Mouse (Mus musculus) mouse embryonic stem cell (cell line): ENCODE measurements around the gene Hrc.

Experiments
- in situ Hi-C, 2 experiments: fragments of 300-500 bp; cut with MboI; formaldehyde crosslinking; loops; 1 replicate in 1 of 2; 3 replicates in 1 of 2; pipeline ENCODE4 v1.14.3; 2019 to 2020; ENCODE audit warnings: low sequenced_read_pairs in 2 of 2, low pct_unique_long_range_greater_than_20kb in 1 of 2, mixed read lengths in 1 of 2; ENCODE audit not compliant: unreplicated experiment in 1 of 2

The Hrc gene

GRCm38 (mm10) chr7:45335056-45335455 is at the start of gene Hrc:
Gene Hrc (plus strand): TSS chr7:45335290.
- in situ Hi-C loops, result no loop called here

GRCm38 (mm10) chr7:45286486-45286885 is 48.6 kb upstream of the Hrc start:
- in situ Hi-C loops, result no loop called here

GRCm38 (mm10) chr7:45296626-45297025 is 38.5 kb upstream of the Hrc start:
- in situ Hi-C loops, result no loop called here

GRCm38 (mm10) chr7:45297563-45297962 is 37.5 kb upstream of the Hrc start:
- in situ Hi-C loops, result no loop called here

- in situ Hi-C loops, result no loop called here
These were observed 35.3 kb upstream of the Hrc start for GRCm38 (mm10) chr7:45299752-45300151.

GRCm38 (mm10) chr7:45300270-45300669 is 34.8 kb upstream of the Hrc start:
- in situ Hi-C loops, result no loop called here

- in situ Hi-C loops, result no loop called here
These were observed 32.5 kb upstream of the Hrc start for GRCm38 (mm10) chr7:45302626-45303025.

GRCm38 (mm10) chr7:45304869-45305268 is 30.2 kb upstream of the Hrc start:
- in situ Hi-C loops, result no loop called here

GRCm38 (mm10) chr7:45305275-45305674 is 29.8 kb upstream of the Hrc start:
- in situ Hi-C loops, result no loop called here

GRCm38 (mm10) chr7:45308551-45309240 is 26.4 kb upstream of the Hrc start:
- in situ Hi-C loops, result no loop called here

- in situ Hi-C loops, result no loop called here
These were observed 25.6 kb upstream of the Hrc start for GRCm38 (mm10) chr7:45309455-45309854.

- in situ Hi-C loops, result no loop called here
These were observed 23.1 kb upstream of the Hrc start for GRCm38 (mm10) chr7:45312023-45312422.

- in situ Hi-C loops, result no loop called here
These were observed 22.2 kb upstream of the Hrc start for GRCm38 (mm10) chr7:45312686-45313453.

- in situ Hi-C loops, result no loop called here
These were observed 21.6 kb upstream of the Hrc start for GRCm38 (mm10) chr7:45313495-45313894.

GRCm38 (mm10) chr7:45315182-45315701 is 19.8 kb upstream of the Hrc start:
- in situ Hi-C loops, result no loop called here

- in situ Hi-C loops, result no loop called here
These were observed 18.6 kb upstream of the Hrc start for GRCm38 (mm10) chr7:45316536-45316935.

GRCm38 (mm10) chr7:45322245-45322644 is 12.8 kb upstream of the Hrc start:
- in situ Hi-C loops, result no loop called here

GRCm38 (mm10) chr7:45323069-45323468 is 12.0 kb upstream of the Hrc start:
- in situ Hi-C loops, result no loop called here

- in situ Hi-C loops, result no loop called here
These were observed 9.3 kb upstream of the Hrc start for GRCm38 (mm10) chr7:45325800-45326199.
